Mouse (Mus musculus) liver (tissue): ENCODE data around the gene Tenm2.

ENCODE experiments used
- DNase-seq: peaks from one replicate; pipeline ENCODE4 v3.0.0-alpha.2; 2020; ENCODE audit warnings: mixed read lengths

Tenm2 gene

GRCm38 (mm10) chr11:36891106-36891505, 344.7 kb downstream of the Tenm2 start:
- DNase-seq: no peak

GRCm38 (mm10) chr11:36887490-36887889, 348.3 kb downstream of the Tenm2 start:
- DNase-seq: no peak

GRCm38 (mm10) chr11:36886147-36886546, 349.6 kb downstream of the Tenm2 start:
- DNase-seq: no peak

DNA sequence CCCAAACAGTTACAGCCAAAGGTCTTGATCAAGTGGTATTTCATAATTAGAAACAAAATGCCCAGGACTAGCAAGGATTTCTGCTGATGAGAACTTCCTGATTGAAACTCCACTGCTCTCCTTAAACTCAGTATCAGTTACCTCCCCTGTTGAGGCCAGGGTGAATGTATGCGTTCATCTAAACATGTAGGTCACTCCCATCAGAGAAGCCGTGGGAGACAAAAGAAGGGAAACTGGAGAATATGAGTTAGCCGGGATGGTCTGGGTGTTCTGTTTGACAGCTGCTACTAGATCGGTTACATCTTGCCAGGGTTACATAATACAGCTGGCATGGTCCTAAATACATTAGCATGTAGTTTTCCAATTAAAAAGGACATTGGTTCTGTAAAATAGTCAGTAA, 362.8 kb downstream of the Tenm2 start:
- no peak for DNase-seq

- no peak for DNase-seq
Measured at GRCm38 (mm10) chr11:36870548-36870947, 365.2 kb downstream of the Tenm2 start.

GRCm38 (mm10) chr11:36851690-36852089, 384.1 kb downstream of the Tenm2 start:
- DNase-seq: no peak

- no peak for DNase-seq
Measured at GRCm38 (mm10) chr11:36847451-36847850, 388.3 kb downstream of the Tenm2 start.

- no peak for DNase-seq
Measured at GRCm38 (mm10) chr11:36832855-36833254, 402.9 kb downstream of the Tenm2 start.

- DNase-seq: no peak
Measured at GRCm38 (mm10) chr11:36831511-36831910, 404.3 kb downstream of the Tenm2 start.

- DNase-seq: no peak
Measured at GRCm38 (mm10) chr11:36824666-36825065, 411.1 kb downstream of the Tenm2 start.

DNA sequence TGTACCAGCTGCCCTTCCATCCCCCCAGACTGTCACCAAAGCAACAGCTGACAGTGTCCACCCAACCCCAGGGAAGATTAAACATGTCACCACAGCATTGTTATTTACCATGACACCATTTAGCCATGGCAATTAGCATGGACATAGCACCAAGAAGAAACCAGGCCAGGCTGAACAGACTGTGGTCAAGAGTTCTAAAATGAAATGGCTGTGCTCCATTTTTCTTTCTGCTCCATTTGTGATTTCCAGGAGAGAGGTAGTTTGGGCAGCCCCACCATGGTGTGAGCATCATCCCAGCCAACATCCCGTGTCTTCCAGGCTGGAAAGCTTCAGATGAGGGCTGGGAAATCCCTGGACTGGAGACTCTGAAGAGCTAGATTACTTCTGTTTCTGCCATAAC, 431.1 kb downstream of the Tenm2 start:
- no peak for DNase-seq

DNA sequence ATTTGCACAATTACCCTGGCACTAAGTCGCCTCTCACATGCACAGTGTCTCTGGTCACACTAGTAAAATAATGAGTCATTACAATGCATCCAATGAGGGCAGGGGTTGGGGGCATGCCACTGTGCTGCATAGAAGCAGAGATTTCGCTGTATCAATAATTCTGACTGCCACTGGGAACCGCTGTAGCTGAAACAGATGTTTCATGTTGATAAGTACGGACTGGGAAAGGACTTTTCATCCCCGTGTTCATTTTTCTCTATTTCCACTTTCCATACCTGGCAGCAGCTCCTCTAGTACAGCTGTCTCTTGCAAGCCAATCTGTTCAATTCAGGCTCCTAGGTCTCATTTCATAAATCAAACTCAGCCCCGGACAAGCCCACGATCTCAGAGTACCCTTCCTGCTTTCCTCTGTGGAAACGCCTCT, 433.5 kb downstream of the Tenm2 start:
- DNase-seq: no peak

DNA sequence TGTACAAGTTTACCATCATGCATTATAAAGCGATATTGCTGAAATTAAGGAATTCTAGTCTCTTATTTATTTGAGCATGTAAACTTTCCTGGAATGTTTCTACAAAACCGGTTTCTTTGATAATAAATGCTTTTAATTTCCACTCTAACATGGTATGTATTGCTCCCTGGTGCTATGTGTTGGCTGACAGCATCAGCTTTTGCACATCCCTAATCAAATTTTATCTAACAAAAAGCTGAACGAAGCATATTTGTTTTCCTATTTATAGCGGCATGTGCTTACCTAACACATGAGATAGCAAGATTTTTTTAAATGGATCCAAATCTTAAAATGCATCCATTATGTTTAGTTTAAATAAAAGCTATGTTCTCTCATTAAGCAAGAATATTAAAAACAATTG, 434.1 kb downstream of the Tenm2 start:
- no peak for DNase-seq

GRCm38 (mm10) chr11:36799409-36799808, 436.4 kb downstream of the Tenm2 start:
- no peak for DNase-seq

GRCm38 (mm10) chr11:36758009-36758408, 477.8 kb downstream of the Tenm2 start:
- DNase-seq: no peak

- DNase-seq: no peak
Measured at GRCm38 (mm10) chr11:36746286-36746685, 489.5 kb downstream of the Tenm2 start.

- no peak for DNase-seq
Measured at GRCm38 (mm10) chr11:36727800-36728199, 508.0 kb downstream of the Tenm2 start.

- DNase-seq: no peak
Measured at GRCm38 (mm10) chr11:36702881-36703280, 532.9 kb downstream of the Tenm2 start.

GRCm38 (mm10) chr11:36700951-36701350, 534.8 kb downstream of the Tenm2 start:
- DNase-seq: no peak

GRCm38 (mm10) chr11:36700131-36700530, 535.6 kb downstream of the Tenm2 start:
- DNase-seq: no peak

- no peak for DNase-seq
Measured at GRCm38 (mm10) chr11:36698268-36698667, 537.5 kb downstream of the Tenm2 start.

- DNase-seq: no peak
Measured at GRCm38 (mm10) chr11:36697816-36698215, 537.9 kb downstream of the Tenm2 start.

DNA sequence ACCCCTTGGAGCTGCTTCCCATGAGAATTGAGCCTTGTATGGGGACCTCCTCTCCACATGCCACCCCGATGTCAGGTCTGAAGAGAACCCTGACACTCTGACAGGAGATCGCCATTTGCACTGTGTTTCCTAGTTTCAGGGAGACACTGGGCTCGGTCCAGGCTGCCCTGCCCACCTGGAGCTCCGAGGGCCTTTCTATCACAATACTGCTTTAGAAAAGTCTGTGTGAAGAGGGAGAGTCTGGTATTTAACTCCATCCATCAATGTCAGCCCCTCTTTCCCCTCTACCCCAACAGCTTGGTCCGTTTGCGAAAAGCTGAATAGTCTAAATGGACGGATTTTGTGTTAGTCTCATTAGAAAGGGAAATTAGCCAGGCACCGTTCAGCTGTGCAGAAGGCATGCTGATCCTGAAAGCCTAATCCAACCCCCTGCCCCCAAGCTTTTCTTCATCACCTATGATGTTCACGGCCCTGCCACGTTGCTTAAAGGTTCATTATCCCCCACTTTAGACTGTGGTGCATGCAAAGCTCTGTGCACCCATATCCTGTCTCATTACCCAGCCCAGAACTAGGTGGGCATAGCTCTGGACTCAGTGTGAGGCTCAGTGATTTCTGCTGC, 538.6 kb downstream of the Tenm2 start:
- DNase-seq: no peak

GRCm38 (mm10) chr11:36694810-36695209, 541.0 kb downstream of the Tenm2 start:
- no peak for DNase-seq

GRCm38 (mm10) chr11:36692637-36693036, 543.1 kb downstream of the Tenm2 start:
- DNase-seq: no peak
